Mouse (Mus musculus) lung, postnatal 14 days (tissue): ENCODE results near the gene Ace3.

Source experiments
- DNase-seq: peaks from one replicate; pipeline ENCODE4 v3.0.0; 2021

The Ace3 gene

GRCm38 (mm10) chr11:106045780-106046179 lies 51.3 kb downstream of the Ace3 start:
- no peak for DNase-seq

DNA sequence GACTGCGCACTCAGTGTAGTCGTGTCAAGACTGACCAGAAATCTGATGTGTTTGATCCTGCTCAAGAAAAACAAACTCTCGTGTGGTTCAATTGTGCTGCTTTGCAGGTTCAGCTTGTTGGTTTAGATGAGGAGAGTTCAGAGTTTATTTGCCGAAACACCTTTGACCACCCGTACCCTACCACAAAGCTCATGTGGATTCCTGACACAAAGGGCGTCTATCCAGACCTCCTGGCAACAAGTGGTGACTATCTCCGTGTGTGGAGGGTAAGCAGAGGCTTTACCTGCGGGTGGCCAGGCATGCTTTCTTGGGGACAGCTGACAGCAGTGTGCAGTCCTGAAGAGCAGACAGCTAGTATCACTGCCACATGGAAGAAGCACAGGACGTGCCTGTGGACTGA lies 52.1 kb downstream of the Ace3 start:
- DNase-seq = no peak

DNA sequence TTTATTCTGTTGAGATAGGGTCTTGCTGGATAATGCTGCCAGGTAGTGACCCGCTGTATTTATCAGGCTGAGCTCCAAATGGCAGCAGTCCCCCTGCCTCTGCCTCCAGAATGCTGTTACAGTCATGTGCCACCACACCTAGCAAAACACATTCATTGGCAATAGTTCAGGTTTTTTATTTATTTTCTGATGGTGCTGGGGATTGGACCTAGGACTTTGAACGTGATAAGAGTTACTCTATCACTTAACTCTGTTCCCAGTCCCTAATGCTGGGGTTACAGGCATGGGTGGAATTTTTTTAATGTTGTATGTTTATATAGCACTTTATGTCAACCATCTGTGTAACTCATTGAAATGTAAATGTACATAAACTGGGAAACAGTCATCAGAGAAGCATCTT lies 59.4 kb downstream of the Ace3 start:
- DNase-seq = no peak

GRCm38 (mm10) chr11:106054600-106054999 lies 60.1 kb downstream of the Ace3 start:
- no peak for DNase-seq
